Mouse (Mus musculus): ENCODE measurements at regions not wholly inside any gene's neighbourhood (a gene's known extent, or its start where the extent isn't known, plus 50 kb on each side); places are given as distances from the start of the nearest gene placed in this dataset.

- Histone ChIP-seq H3K27me3 (replicated peaks) (no peaks in the 10 kb centered on the region), H3K4me3 (replicated peaks in 1 of 3; ENCODE audit: low read depth in 2 of 3, low read length in 2 of 3, poor library complexity in 1 of 3) (no peak overlapping the region), H3K79me2 (replicated peaks; ENCODE audit: control insufficient read depth, extremely low read depth, insufficient read depth, poor library complexity, severe bottlenecking) (no peaks in the 10 kb centered on the region), H3K27ac (ENCODE audit: insufficient read depth, low read depth) (no peak overlapping the region), H3K9me3 (replicated peaks; ENCODE audit: low read length) (no peaks in the 10 kb centered on the region), H3K9ac (ENCODE audit: insufficient read depth, low read depth) (no peak overlapping the region), H3K4me2 (ENCODE audit: insufficient read depth, low read depth, poor library complexity, severe bottlenecking) (no peak overlapping the region), H3K4me1 (ENCODE audit: control insufficient read depth in 1 of 2, insufficient read depth in 2 of 2) (peaks cover 6 to 51% of the 10 kb centered on the region in 2 experiments; a peak in 3 of 4 replicates), H3K36me3 (replicated peaks in 1 of 2; ENCODE audit: control insufficient read depth in 1 of 2, insufficient read depth in 1 of 2, low read length in 1 of 2) (no peaks in the 10 kb centered on the region)
- dilution Hi-C loops (cut with MboI; ENCODE audit: extremely low pct_ligation_motif_present, extremely low pct_unique_long_range_greater_than_20kb, low sequenced_read_pairs), result no loop called here
- in situ Hi-C loops (cut with MboI; ENCODE audit: low pct_ligation_motif_present, low pct_unique_long_range_greater_than_20kb, low sequenced_read_pairs), result no loop called here
- DNase-seq (ENCODE audit: extremely low read depth), result no peak
- no peak for TF ChIP-seq SIN3A (IDR thresholded peaks at IDR 0.05; ENCODE audit: low read length)
- TF ChIP-seq MXI1 (IDR thresholded peaks at IDR 0.05; ENCODE audit: low read depth, low read length), result no peak
These were observed 105.5 kb upstream of the Ufm1 start for GRCm38 (mm10) chr3:53969000-53969641.

DNA sequence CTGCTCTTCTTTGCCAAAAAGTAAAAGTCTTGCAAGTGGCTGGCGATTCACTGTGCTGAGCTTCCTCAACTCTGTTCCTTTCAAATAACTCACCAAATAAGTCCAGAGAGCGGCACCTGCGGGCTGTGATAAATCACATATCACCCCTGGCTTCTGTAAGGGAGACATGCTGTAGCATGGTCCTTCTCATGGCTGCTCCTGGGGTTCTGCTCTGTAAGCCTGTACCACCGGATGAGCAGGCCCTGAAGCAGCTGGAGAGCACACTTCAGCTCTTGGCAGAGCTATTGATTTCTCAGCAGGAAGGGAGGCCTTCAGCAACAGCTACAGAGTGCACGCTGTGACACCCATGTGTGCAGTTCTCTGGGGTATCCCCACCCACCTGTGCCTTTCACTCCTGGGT lies 101.5 kb upstream of the Ufm1 start:
- Histone ChIP-seq H3K4me1 (ENCODE audit: control insufficient read depth in 1 of 2, insufficient read depth in 2 of 2) (peaks cover 2 to 36% of the 10 kb centered on the region in 2 experiments; a peak in 3 of 4 replicates), H3K27ac (ENCODE audit: insufficient read depth, low read depth) (no peak overlapping the region), H3K36me3 (replicated peaks in 1 of 2; ENCODE audit: control insufficient read depth in 1 of 2, insufficient read depth in 1 of 2, low read length in 1 of 2) (no peaks in the 10 kb centered on the region), H3K4me2 (ENCODE audit: insufficient read depth, low read depth, poor library complexity, severe bottlenecking) (no peak overlapping the region), H3K9me3 (replicated peaks; ENCODE audit: low read length) (no peaks in the 10 kb centered on the region), H3K79me2 (replicated peaks; ENCODE audit: control insufficient read depth, extremely low read depth, insufficient read depth, poor library complexity, severe bottlenecking) (no peaks in the 10 kb centered on the region), H3K27me3 (replicated peaks) (no peaks in the 10 kb centered on the region), H3K9ac (ENCODE audit: insufficient read depth, low read depth) (no peak overlapping the region), H3K4me3 (replicated peaks in 1 of 3; ENCODE audit: low read depth in 2 of 3, low read length in 2 of 3, poor library complexity in 1 of 3) (no peak overlapping the region)
- dilution Hi-C loops (cut with MboI; ENCODE audit: extremely low pct_ligation_motif_present, extremely low pct_unique_long_range_greater_than_20kb, low sequenced_read_pairs) (no loop called here), in situ Hi-C loops (cut with MboI; ENCODE audit: low pct_ligation_motif_present, low pct_unique_long_range_greater_than_20kb, low sequenced_read_pairs) (no loop called here)
- DNase-seq (ENCODE audit: extremely low read depth), result peak; percentile 23
- TF ChIP-seq EP300 (IDR thresholded peaks at IDR 0.05; ENCODE audit: low read length), result no peak
- peak; percentile 21; the same call in 1 of the 2 replicates for TF ChIP-seq ZNF384 (IDR thresholded peaks at IDR 0.05; ENCODE audit: low read depth, low read length)

- peaks cover 0 to 5% of the 10 kb centered on the region in 2 experiments; a peak in 1 of 4 replicates for H3K4me1 ChIP-seq (ENCODE audit: control insufficient read depth in 1 of 2, insufficient read depth in 2 of 2)
- in situ Hi-C loops (cut with MboI; ENCODE audit: low pct_ligation_motif_present, low pct_unique_long_range_greater_than_20kb, low sequenced_read_pairs) (no loop called here), dilution Hi-C loops (cut with MboI; ENCODE audit: extremely low pct_ligation_motif_present, extremely low pct_unique_long_range_greater_than_20kb, low sequenced_read_pairs) (no loop called here)
- H3K27me3 ChIP-seq (replicated peaks), result no peaks in the 10 kb centered on the region
- H3K36me3 ChIP-seq (replicated peaks in 1 of 2; ENCODE audit: control insufficient read depth in 1 of 2, insufficient read depth in 1 of 2, low read length in 1 of 2), result no peaks in the 10 kb centered on the region
- no peak overlapping the region for H3K27ac ChIP-seq (ENCODE audit: insufficient read depth, low read depth)
- DNase-seq (ENCODE audit: extremely low read depth), result no peak
- no peak overlapping the region for H3K9ac ChIP-seq (ENCODE audit: insufficient read depth, low read depth)
- H3K9me3 ChIP-seq (replicated peaks; ENCODE audit: low read length), result no peaks in the 10 kb centered on the region
- no peak overlapping the region for H3K4me2 ChIP-seq (ENCODE audit: insufficient read depth, low read depth, poor library complexity, severe bottlenecking)
- no peak overlapping the region for H3K4me3 ChIP-seq (replicated peaks in 1 of 3; ENCODE audit: low read depth in 2 of 3, low read length in 2 of 3, poor library complexity in 1 of 3)
- no peaks in the 10 kb centered on the region for H3K79me2 ChIP-seq (replicated peaks; ENCODE audit: control insufficient read depth, extremely low read depth, insufficient read depth, poor library complexity, severe bottlenecking)
- TF ChIP-seq BHLHE40 (IDR thresholded peaks at IDR 0.05; ENCODE audit: low read depth, low read length), result no peak
- TF ChIP-seq POLR2A (IDR thresholded peaks at IDR 0.05; ENCODE audit: low read depth, low read length), result no peak
- TF ChIP-seq EP300 (IDR thresholded peaks at IDR 0.05; ENCODE audit: low read length), result no peak
- TF ChIP-seq ZC3H11A (IDR thresholded peaks at IDR 0.05; ENCODE audit: low read depth, low read length), result no peak
- no peak for TF ChIP-seq TCF12 (IDR thresholded peaks at IDR 0.05; ENCODE audit: low read depth, low read length)
- no peak for TF ChIP-seq CTCF (conservative IDR thresholded peaks at IDR 0.05 in 1 of 2, IDR thresholded peaks at IDR 0.05 in 1 of 2; ENCODE audit: low read depth in 2 of 2, low read length in 2 of 2)
These were observed 90.2 kb upstream of the Ufm1 start for GRCm38 (mm10) chr3:53953801-53954200.
